Mouse (Mus musculus) embryonic facial prominence, embryonic 12.5 days (tissue): ENCODE data around the gene Psip1. TPM values are rescaled to one million over a fixed set of nuclear protein-coding genes. Genes with fewer than 3 reads are reported as not detected.

ENCODE experiments used
- ATAC-seq: fragments of 200-750 bp; cut with Nextera tagmentation; 2 replicates; pipeline ENCODE4 v1.8.0; 2017; ENCODE audit not compliant: insufficient number of reproducible peaks, insufficient read depth, low FRiP score, low TSS enrichment
- H3K27ac ChIP-seq: fragments of 300-500 bp; sonication (generic); 2 replicates; pipeline ENCODE4 v1.5.1; 2016; ENCODE audit warnings: mild to moderate bottlenecking
- H3K27me3 ChIP-seq: fragments of 300-500 bp; sonication (generic); 2 replicates; pipeline ENCODE4 v1.6.1; 2016; ENCODE audit warnings: mild to moderate bottlenecking, moderate library complexity
- H3K36me3 ChIP-seq: fragments of 300-500 bp; sonication (generic); 2 replicates; pipeline ENCODE4 v1.6.1; 2016; ENCODE audit warnings: mild to moderate bottlenecking
- H3K4me1 ChIP-seq: fragments of 300-500 bp; sonication (generic); 2 replicates; pipeline ENCODE4 v1.6.1; 2016
- H3K4me2 ChIP-seq: fragments of 300-500 bp; sonication (generic); replicated peaks from 2 replicates; pipeline ENCODE4 v1.6.1; 2016; ENCODE audit warnings: mild to moderate bottlenecking, moderate library complexity
- H3K4me3 ChIP-seq: fragments of 300-500 bp; sonication (generic); 2 replicates; pipeline ENCODE4 v1.5.1; 2016; ENCODE audit warnings: mild to moderate bottlenecking
- H3K9ac ChIP-seq: fragments of 300-500 bp; sonication (generic); 2 replicates; pipeline ENCODE4 v1.6.1; 2016; ENCODE audit warnings: mild to moderate bottlenecking, moderate library complexity
- H3K9me3 ChIP-seq: fragments of 300-500 bp; sonication (generic); 2 replicates; pipeline ENCODE4 v1.6.1; 2016; ENCODE audit warnings: mild to moderate bottlenecking, moderate library complexity
- WGBS: fragments of 180-500 bp; shearing (Covaris S2); methylation state at CpG from one replicate; pipeline ENCODE4 v1.1.7; 2016; 5-methylcytosine and 5-hydroxymethylcytosine counted together
- polyA plus RNA-seq: library from polyadenylated mRNA; unstranded; fragments of >200 nt; fragmentation: Nextera tagmentation; extraction: Ambion mirVana; gene quantifications from 2 replicates; pipeline ENCODE4 v1.2.1, GENCODE M21; 2016

The Psip1 gene
- polyA plus RNA-seq, 1 experiment from 2014 or later, result 306 TPM

- Histone ChIP-seq H3K9me3 (peaks cover 14% of the 10 kb centered on the region), H3K27me3 (no peaks in the 10 kb centered on the region), H3K4me1 (peaks cover 3% of the 10 kb centered on the region; the same call in 1 of the 2 replicates), H3K4me3 (no peak overlapping the region), H3K36me3 (no peaks in the 10 kb centered on the region), H3K9ac (no peak overlapping the region), H3K4me2 (no peak overlapping the region), H3K27ac (no peak overlapping the region)
- whole genome bisulfite sequencing, result 77% methylated on average over 3 of the region's 3 CpGs
- ATAC-seq, result no peak
These were observed 74.2 kb downstream of the Psip1 start for GRCm38 (mm10) chr4:83412060-83412459.

DNA sequence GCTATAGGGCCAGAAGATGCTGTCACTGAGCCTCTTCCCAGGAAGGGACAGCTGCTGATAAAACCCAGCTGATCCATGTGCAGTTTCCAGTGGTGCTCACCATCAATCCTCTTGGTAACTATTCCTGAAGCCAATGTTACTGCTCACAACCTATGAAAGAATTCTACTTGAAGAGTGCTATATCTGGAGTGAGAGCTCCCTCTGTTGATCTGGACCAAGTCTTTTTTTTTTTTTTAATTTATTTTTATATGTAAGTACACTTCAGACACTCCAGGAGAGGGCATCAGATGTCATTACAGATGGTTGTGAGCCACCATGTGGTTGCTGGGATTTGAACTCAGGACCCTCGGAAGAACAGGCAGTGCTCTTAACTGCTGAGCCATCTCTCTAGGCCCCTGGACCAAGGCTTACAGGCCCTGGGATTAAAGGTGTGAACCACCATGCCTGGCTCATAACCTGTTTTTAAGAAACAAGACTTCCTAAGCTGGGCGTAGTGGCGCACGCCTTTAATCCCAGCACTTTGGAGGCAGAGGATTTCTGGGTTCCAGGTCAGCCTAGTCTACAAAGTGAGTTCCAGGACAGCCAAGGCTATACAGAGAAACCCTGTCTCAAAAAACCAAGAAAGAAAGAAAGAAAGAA lies 76.3 kb downstream of the Psip1 start:
- H3K4me2 ChIP-seq, result no peak overlapping the region
- H3K4me1 ChIP-seq, result no peaks in the 10 kb centered on the region
- no peaks in the 10 kb centered on the region for H3K36me3 ChIP-seq
- WGBS, result 99% methylated on average over 4 of the region's 4 CpGs
- no peak overlapping the region for H3K4me3 ChIP-seq
- no peak for ATAC-seq
- H3K27me3 ChIP-seq, result no peaks in the 10 kb centered on the region
- H3K9me3 ChIP-seq, result peaks cover 14% of the 10 kb centered on the region
- H3K27ac ChIP-seq, result no peak overlapping the region
- no peak overlapping the region for H3K9ac ChIP-seq

- Histone ChIP-seq H3K4me2 (no peak overlapping the region), H3K9ac (no peak overlapping the region), H3K27me3 (no peaks in the 10 kb centered on the region), H3K36me3 (no peaks in the 10 kb centered on the region), H3K27ac (no peak overlapping the region), H3K4me3 (no peak overlapping the region), H3K4me1 (no peaks in the 10 kb centered on the region), H3K9me3 (peaks cover 24% of the 10 kb centered on the region)
- 94% methylated on average over 6 of the region's 6 CpGs for WGBS
- ATAC-seq, result no peak
These were observed 78.6 kb downstream of the Psip1 start for GRCm38 (mm10) chr4:83407688-83408087.

Other genes with a start within 250 kb of the Psip1 start
- gene Ttc39b, start 162.2 kb downstream of the Psip1 start, polyA plus RNA-seq, result 2.5 and 5.3 TPM in 2 replicates
- 56.0 and 57.5 TPM in 2 replicates for gene Snapc3, start 68.7 kb downstream of the Psip1 start, polyA plus RNA-seq
- 6.3 and 8.1 TPM in 2 replicates for gene Ccdc171, start 39.1 kb upstream of the Psip1 start, polyA plus RNA-seq